Mouse (Mus musculus) kidney, embryonic 14.5 days (tissue): ENCODE data around the gene Slc43a2. TPM values are rescaled to one million over a fixed set of nuclear protein-coding genes. Genes with fewer than 3 reads are reported as not detected.
A peak's percentile ranks its signal among the peaks of the same experiment; 100 is the strongest.

Experiments
- ATAC-seq: fragments of 200-750 bp; cut with Nextera tagmentation; 2 replicates; pipeline ENCODE4 v1.8.0; 2017; ENCODE audit warnings: moderate number of reproducible peaks, mild to moderate bottlenecking, moderate TSS enrichment, moderate library complexity; ENCODE audit not compliant: low FRiP score, low TSS enrichment
- H3K27ac ChIP-seq: fragments of 300-500 bp; sonication (generic); 2 replicates; pipeline ENCODE4 v1.5.1; 2014; ENCODE audit warnings: low read depth, mild to moderate bottlenecking, low read length, moderate library complexity, mixed read lengths
- H3K27me3 ChIP-seq: fragments of 300-500 bp; sonication (generic); 2 replicates; pipeline ENCODE4 v1.6.1; 2014; ENCODE audit warnings: mild to moderate bottlenecking, low read length; ENCODE audit not compliant: control insufficient read depth, insufficient read depth
- H3K36me3 ChIP-seq: fragments of 300-500 bp; sonication (generic); 2 replicates; pipeline ENCODE4 v1.6.1; 2014; ENCODE audit warnings: low read length, mixed read lengths; ENCODE audit not compliant: control insufficient read depth, insufficient read depth
- H3K4me1 ChIP-seq: fragments of 300-500 bp; sonication (generic); 2 replicates; pipeline ENCODE4 v1.6.1; 2014; ENCODE audit warnings: low read length, mixed read lengths; ENCODE audit not compliant: control insufficient read depth, insufficient read depth
- H3K4me2 ChIP-seq: fragments of 300-500 bp; sonication (generic); replicated peaks from 2 replicates; pipeline ENCODE4 v1.6.1; 2014; ENCODE audit warnings: low read depth, mild to moderate bottlenecking, low read length
- H3K4me3 ChIP-seq: fragments of 300-500 bp; sonication (generic); 2 replicates; pipeline ENCODE4 v1.5.1; 2014; ENCODE audit warnings: mild to moderate bottlenecking, low read length
- H3K9ac ChIP-seq: fragments of 300-500 bp; sonication (generic); 2 replicates; pipeline ENCODE4 v1.6.1; 2014; ENCODE audit warnings: low read depth, mild to moderate bottlenecking, low read length, moderate library complexity
- H3K9me3 ChIP-seq: fragments of 300-500 bp; sonication (generic); 2 replicates; pipeline ENCODE4 v1.6.1; 2016; ENCODE audit warnings: low read length; ENCODE audit not compliant: control insufficient read depth
- WGBS: fragments of 180-500 bp; shearing (Covaris S2); extraction: QIAGEN DNeasy Blood & Tissue Kit; methylation state at CpG from one replicate; pipeline ENCODE4 v1.1.7; 2014; 5-methylcytosine and 5-hydroxymethylcytosine counted together
- polyA plus RNA-seq: library from polyadenylated mRNA; unstranded; fragments of >200 nt; fragmentation: Nextera tagmentation; extraction: Ambion mirVana; gene quantifications from 2 replicates; pipeline ENCODE4 v1.2.1, GENCODE M21; 2014

The Slc43a2 gene
- polyA plus RNA-seq, 1 experiment from 2014 or later = 6.0 TPM

GRCm38 (mm10) chr11:75522793-75523192, 8.7 kb upstream of the Slc43a2 start:
- H3K27ac ChIP-seq = no peak overlapping the region
- WGBS = 88% methylated on average over 2 of the region's 2 CpGs
- no peak overlapping the region for H3K4me3 ChIP-seq
- no peak for ATAC-seq
- no peak overlapping the region for H3K4me2 ChIP-seq
- H3K4me1 ChIP-seq = no peaks in the 10 kb centered on the region
- no peaks in the 10 kb centered on the region for H3K9me3 ChIP-seq
- no peaks in the 10 kb centered on the region for H3K36me3 ChIP-seq
- no peak overlapping the region for H3K9ac ChIP-seq
- H3K27me3 ChIP-seq = no peaks in the 10 kb centered on the region

- Histone ChIP-seq H3K9me3 (no peaks in the 10 kb centered on the region), H3K4me2 (no peak overlapping the region), H3K27me3 (no peaks in the 10 kb centered on the region), H3K27ac (no peak overlapping the region), H3K9ac (no peak overlapping the region), H3K36me3 (no peaks in the 10 kb centered on the region), H3K4me1 (no peaks in the 10 kb centered on the region; the same call in 1 of the 2 replicates), H3K4me3 (no peak overlapping the region)
- WGBS = 86% methylated on average over 15 of the region's 15 CpGs
- ATAC-seq = no peak
These were observed 5.9 kb upstream of the Slc43a2 start for GRCm38 (mm10) chr11:75525531-75526125.

- H3K9me3 ChIP-seq = no peaks in the 10 kb centered on the region
- no peak overlapping the region for H3K27ac ChIP-seq
- no peak for ATAC-seq
- 82% methylated on average over 6 of the region's 6 CpGs for WGBS
- no peaks in the 10 kb centered on the region for H3K27me3 ChIP-seq
- H3K4me1 ChIP-seq = peaks cover under 1% of the 10 kb centered on the region; the same call in 1 of the 2 replicates
- H3K36me3 ChIP-seq = no peaks in the 10 kb centered on the region
- no peak overlapping the region for H3K4me3 ChIP-seq
- no peak overlapping the region for H3K9ac ChIP-seq
- H3K4me2 ChIP-seq = no peak overlapping the region
These were observed 4.6 kb upstream of the Slc43a2 start for GRCm38 (mm10) chr11:75526943-75527342.

GRCm38 (mm10) chr11:75529771-75530170, 1.7 kb upstream of the Slc43a2 start:
- Histone ChIP-seq H3K4me3 (no peak overlapping the region), H3K4me2 (no peak overlapping the region), H3K9me3 (no peaks in the 10 kb centered on the region), H3K27ac (no peak overlapping the region), H3K9ac (no peak overlapping the region), H3K4me1 (peaks cover 10% of the 10 kb centered on the region), H3K27me3 (no peaks in the 10 kb centered on the region), H3K36me3 (no peaks in the 10 kb centered on the region)
- ATAC-seq = no peak
- WGBS = 54% methylated on average over 4 of the region's 4 CpGs

- no peaks in the 10 kb centered on the region for H3K27me3 ChIP-seq
- H3K4me1 ChIP-seq = peaks cover 15% of the 10 kb centered on the region
- no peaks in the 10 kb centered on the region for H3K9me3 ChIP-seq
- 0% methylated on average over 10 of the region's 10 CpGs for WGBS
- peak overlapping the region; percentile 68 for H3K9ac ChIP-seq
- H3K27ac ChIP-seq = no peak overlapping the region
- H3K4me2 ChIP-seq = peak overlapping the region; percentile 96
- H3K36me3 ChIP-seq = no peaks in the 10 kb centered on the region
- ATAC-seq = peak; percentile 60
- H3K4me3 ChIP-seq = peak overlapping the region; percentile 59
These were observed 1.2 kb upstream of the Slc43a2 start for GRCm38 (mm10) chr11:75530325-75530724.

- ATAC-seq = no peak; the same call in 1 of the 2 replicates
- Histone ChIP-seq H3K27ac (peak overlapping the region; percentile 85; the same call in 1 of the 2 replicates), H3K4me3 (peak overlapping the region; percentile 59), H3K27me3 (no peaks in the 10 kb centered on the region), H3K4me1 (peaks cover 18% of the 10 kb centered on the region), H3K9ac (peak overlapping the region; percentile 68), H3K4me2 (peak overlapping the region; percentile 96), H3K9me3 (no peaks in the 10 kb centered on the region), H3K36me3 (no peaks in the 10 kb centered on the region)
- under 1% methylated on average over 30 of the region's 31 CpGs for WGBS
These were observed 585 bp upstream of the Slc43a2 start for GRCm38 (mm10) chr11:75530845-75531373.

GRCm38 (mm10) chr11:75532340-75533277, 1.1 kb downstream of the Slc43a2 start:
- H3K9ac ChIP-seq = peak overlapping the region; percentile 68
- no peaks in the 10 kb centered on the region for H3K36me3 ChIP-seq
- no peaks in the 10 kb centered on the region for H3K9me3 ChIP-seq
- H3K4me2 ChIP-seq = peak overlapping the region; percentile 96
- no peak for ATAC-seq
- 13% methylated on average over 36 of the region's 38 CpGs for WGBS
- H3K27me3 ChIP-seq = no peaks in the 10 kb centered on the region
- H3K4me1 ChIP-seq = peaks cover 18% of the 10 kb centered on the region
- peak overlapping the region; percentile 59 for H3K4me3 ChIP-seq
- H3K27ac ChIP-seq = peak overlapping the region; percentile 11; the same call in 1 of the 2 replicates

GRCm38 (mm10) chr11:75533314-75534015, 2.0 kb downstream of the Slc43a2 start:
- Histone ChIP-seq H3K9ac (no peak overlapping the region), H3K4me1 (peaks cover 26% of the 10 kb centered on the region), H3K27me3 (no peaks in the 10 kb centered on the region), H3K4me3 (peak overlapping the region; percentile 59; the same call in 1 of the 2 replicates), H3K9me3 (no peaks in the 10 kb centered on the region), H3K36me3 (no peaks in the 10 kb centered on the region), H3K27ac (no peak overlapping the region), H3K4me2 (peak overlapping the region; percentile 15; the same call in 1 of the 2 replicates)
- WGBS = 65% methylated on average over 6 of the region's 6 CpGs
- ATAC-seq = no peak
